Mouse (Mus musculus) E14TG2a.4 (cell line): ENCODE results near the gene Rims1.

Experiments
- CTCF ChIP-seq: conservative IDR thresholded peaks from 2 replicates; pipeline ENCODE4 v1.5.1; 2014; ENCODE audit warnings: low read length
- NANOG ChIP-seq: IDR thresholded peaks from 2 replicates; pipeline ENCODE4 v1.6.1; 2014; ENCODE audit warnings: borderline replicate concordance, low read length, mixed read lengths

DNA sequence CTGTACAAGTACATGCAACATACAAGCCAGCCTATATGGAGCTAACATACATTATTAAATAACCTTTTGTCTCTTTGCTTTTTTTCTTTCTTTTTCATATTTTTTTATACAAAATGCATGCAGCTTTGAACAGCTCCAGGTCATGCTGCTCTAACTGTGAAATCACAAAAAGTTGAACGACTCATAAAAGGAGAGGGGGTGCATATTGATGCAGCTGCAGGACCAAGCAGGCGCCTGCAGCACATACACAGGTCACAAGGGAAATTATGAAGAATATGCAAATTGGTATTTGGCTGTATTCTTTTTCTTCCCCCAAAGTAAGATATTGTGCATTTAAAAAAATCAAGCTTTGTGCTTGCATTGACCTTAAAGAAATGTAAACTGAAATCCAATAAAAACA is 519.0 kb downstream of the Rims1 start:
- TF ChIP-seq CTCF = no peak
- TF ChIP-seq NANOG = no peak
